Mouse (Mus musculus): ENCODE results near the gene Mpz.

GRCm38 (mm10) chr1:171149974-171150760, at the start of gene Mpz, which contains the start of gene Sdhc:
- TF ChIP-seq EP300 (IDR thresholded peaks at IDR 0.05; ENCODE audit: insufficient read depth, low read depth, low read length) (0 out of 2 replicates have a peak, but pooled peaks have one; percentile 58), POLR2A (IDR thresholded peaks at IDR 0.05; ENCODE audit: insufficient read depth, low read length) (peak; percentile 62)

Data from ES-Bruce4 (cell line).